Mouse (Mus musculus) limb, embryonic 12.5 days (tissue): Measurements from ENCODE around the gene Gm37240. TPM values are rescaled to one million over a fixed set of nuclear protein-coding genes. Genes with fewer than 3 reads are reported as not detected.

Source experiments
- ATAC-seq: fragments of 200-750 bp; cut with Nextera tagmentation; 2 replicates; pipeline ENCODE4 v1.8.0; 2017; ENCODE audit warnings: low read depth, moderate TSS enrichment; ENCODE audit not compliant: insufficient number of reproducible peaks, insufficient read depth, low FRiP score, low TSS enrichment
- H3K27ac ChIP-seq: fragments of 300-500 bp; sonication (generic); 2 replicates; pipeline ENCODE4 v1.5.1; 2016; ENCODE audit warnings: mild to moderate bottlenecking, moderate library complexity
- H3K27me3 ChIP-seq: fragments of 300-500 bp; sonication (generic); 2 replicates; pipeline ENCODE4 v1.6.1; 2016; ENCODE audit warnings: mild to moderate bottlenecking, moderate library complexity
- H3K36me3 ChIP-seq: fragments of 300-500 bp; sonication (generic); 2 replicates; pipeline ENCODE4 v1.6.1; 2016; ENCODE audit warnings: mild to moderate bottlenecking, moderate library complexity
- H3K4me1 ChIP-seq: fragments of 300-500 bp; sonication (generic); replicated peaks from 2 replicates; pipeline ENCODE4 v1.6.1; 2016
- H3K4me2 ChIP-seq: fragments of 300-500 bp; sonication (generic); 2 replicates; pipeline ENCODE4 v1.6.1; 2016; ENCODE audit warnings: mild to moderate bottlenecking, moderate library complexity
- H3K4me3 ChIP-seq: fragments of 300-500 bp; sonication (generic); replicated peaks from 2 replicates; pipeline ENCODE4 v1.5.1; 2016; ENCODE audit warnings: mild to moderate bottlenecking
- H3K9ac ChIP-seq: fragments of 300-500 bp; sonication (generic); replicated peaks from 2 replicates; pipeline ENCODE4 v1.6.1; 2016; ENCODE audit warnings: mild to moderate bottlenecking, moderate library complexity
- H3K9me3 ChIP-seq: fragments of 300-500 bp; sonication (generic); 2 replicates; pipeline ENCODE4 v1.6.1; 2016; ENCODE audit warnings: mild to moderate bottlenecking, moderate library complexity
- WGBS: fragments of 180-500 bp; shearing (Covaris S2); methylation state at CpG from one replicate; pipeline ENCODE4 v1.1.7; 2016; 5-methylcytosine and 5-hydroxymethylcytosine counted together
- polyA plus RNA-seq: library from polyadenylated mRNA; unstranded; fragments of >200 nt; fragmentation: Nextera tagmentation; extraction: Ambion mirVana; gene quantifications from 2 replicates; pipeline ENCODE4 v1.2.1, GENCODE M21; 2016

The Gm37240 gene
- polyA plus RNA-seq, 1 experiment from 2014 or later = 3.4 TPM

- H3K9me3 ChIP-seq = no peaks in the 10 kb centered on the region
- no peak overlapping the region for H3K9ac ChIP-seq
- ATAC-seq = no peak
- H3K4me1 ChIP-seq = peaks cover 5% of the 10 kb centered on the region
- H3K36me3 ChIP-seq = no peaks in the 10 kb centered on the region
- 59% methylated on average over 2 of the region's 2 CpGs for WGBS
- no peaks in the 10 kb centered on the region for H3K27me3 ChIP-seq
- no peak overlapping the region for H3K4me3 ChIP-seq
- no peak overlapping the region for H3K27ac ChIP-seq
- no peak overlapping the region for H3K4me2 ChIP-seq
Measured at GRCm38 (mm10) chr3:84936252-84936651, 951.1 kb downstream of the Gm37240 start.

DNA sequence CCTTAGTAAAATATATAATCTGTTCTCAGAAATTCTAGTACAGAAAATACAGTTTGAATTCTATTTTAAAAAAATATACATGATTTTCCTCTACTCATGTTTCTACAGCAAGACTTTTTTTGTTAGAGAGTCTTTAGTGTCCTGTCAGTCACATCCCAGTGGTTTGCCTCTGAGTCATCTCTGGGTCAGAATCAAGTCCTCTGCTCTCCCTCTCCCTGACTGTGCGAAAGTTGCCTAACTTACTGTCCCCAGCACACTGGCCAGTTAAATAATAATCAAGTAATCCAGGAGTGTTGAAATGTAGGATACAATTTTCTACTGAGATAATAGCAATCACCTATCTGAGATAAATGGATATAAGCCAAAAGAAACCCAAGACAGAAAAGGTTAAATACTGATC lies 951.6 kb downstream of the Gm37240 start:
- H3K9me3 ChIP-seq = no peaks in the 10 kb centered on the region
- 79% methylated on average over 1 of the region's 1 CpGs for WGBS

DNA sequence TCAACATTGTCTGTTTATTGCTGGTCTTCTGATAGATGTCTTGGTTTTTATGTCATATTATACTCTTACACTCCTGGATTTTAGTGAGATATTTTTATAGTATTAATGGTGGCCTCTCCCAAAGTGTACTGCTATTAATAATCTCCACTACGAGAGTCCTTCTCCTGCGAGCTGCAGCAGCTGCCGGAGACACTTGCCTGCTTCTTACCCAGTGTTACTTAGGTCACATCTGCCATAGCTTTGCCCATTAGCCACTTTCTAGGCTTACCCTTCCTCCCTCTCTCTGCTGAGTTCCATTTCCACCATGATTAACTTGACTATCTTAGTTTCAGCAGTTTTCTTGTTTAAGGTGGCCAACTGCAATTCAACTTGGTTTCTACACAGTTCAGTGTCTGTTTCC lies 956.6 kb downstream of the Gm37240 start:
- Histone ChIP-seq H3K36me3 (no peaks in the 10 kb centered on the region), H3K4me2 (no peak overlapping the region), H3K27me3 (no peaks in the 10 kb centered on the region), H3K4me1 (no peaks in the 10 kb centered on the region), H3K9ac (no peak overlapping the region), H3K4me3 (no peak overlapping the region), H3K9me3 (no peaks in the 10 kb centered on the region), H3K27ac (no peak overlapping the region)
- no peak for ATAC-seq
- WGBS = 86% methylated on average over 3 of the region's 3 CpGs

More for the DNA sequence above, 951.6 kb downstream of the Gm37240 start:
- H3K4me1 ChIP-seq = peaks cover 5% of the 10 kb centered on the region
- ATAC-seq = no peak
- H3K36me3 ChIP-seq = no peaks in the 10 kb centered on the region
- H3K4me3 ChIP-seq = no peak overlapping the region
- no peaks in the 10 kb centered on the region for H3K27me3 ChIP-seq
- H3K27ac ChIP-seq = no peak overlapping the region
- no peak overlapping the region for H3K9ac ChIP-seq
- H3K4me2 ChIP-seq = no peak overlapping the region

DNA sequence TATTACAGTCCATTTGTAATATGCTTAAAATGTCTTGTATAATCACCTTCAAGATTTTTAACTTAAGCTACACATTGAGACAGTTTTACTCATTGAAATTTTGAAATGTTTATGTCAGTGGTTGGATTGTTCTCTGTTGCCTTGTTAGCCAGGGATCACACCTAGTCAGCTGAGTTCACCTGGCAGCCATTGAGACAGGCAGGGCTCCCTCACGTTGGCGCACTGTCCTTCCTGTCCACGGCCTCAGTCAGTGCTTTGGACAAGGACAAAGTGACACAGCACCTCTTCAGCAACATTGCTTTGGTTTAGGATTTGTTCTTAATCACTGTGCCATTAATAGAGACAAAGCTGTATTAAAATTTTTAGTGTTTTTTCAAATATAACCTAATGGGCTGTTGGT lies 958.1 kb downstream of the Gm37240 start:
- Histone ChIP-seq H3K27me3 (no peaks in the 10 kb centered on the region), H3K36me3 (no peaks in the 10 kb centered on the region), H3K4me2 (no peak overlapping the region), H3K27ac (no peak overlapping the region), H3K4me1 (no peaks in the 10 kb centered on the region), H3K9ac (no peak overlapping the region), H3K9me3 (no peaks in the 10 kb centered on the region), H3K4me3 (no peak overlapping the region)
- ATAC-seq = no peak
- WGBS = 90% methylated on average over 3 of the region's 3 CpGs

- no peak for ATAC-seq
- Histone ChIP-seq H3K4me3 (no peak overlapping the region), H3K4me1 (no peaks in the 10 kb centered on the region)
Measured at GRCm38 (mm10) chr3:84927901-84928300, 959.4 kb downstream of the Gm37240 start.

GRCm38 (mm10) chr3:84927168-84927794 lies 960.0 kb downstream of the Gm37240 start:
- Histone ChIP-seq H3K4me3 (no peak overlapping the region), H3K27me3 (no peaks in the 10 kb centered on the region), H3K9ac (no peak overlapping the region), H3K4me2 (no peak overlapping the region), H3K9me3 (no peaks in the 10 kb centered on the region), H3K27ac (no peak overlapping the region), H3K4me1 (no peaks in the 10 kb centered on the region), H3K36me3 (no peaks in the 10 kb centered on the region)
- WGBS = 83% methylated on average over 8 of the region's 8 CpGs
- no peak for ATAC-seq

More at GRCm38 (mm10) chr3:84927901-84928300, 959.4 kb downstream of the Gm37240 start:
- Histone ChIP-seq H3K27me3 (no peaks in the 10 kb centered on the region), H3K9me3 (no peaks in the 10 kb centered on the region), H3K4me2 (no peak overlapping the region), H3K9ac (no peak overlapping the region), H3K27ac (no peak overlapping the region), H3K36me3 (no peaks in the 10 kb centered on the region)
- WGBS = 93% methylated on average over 2 of the region's 2 CpGs

GRCm38 (mm10) chr3:84926140-84926539 lies 961.2 kb downstream of the Gm37240 start:
- WGBS = 86% methylated on average over 5 of the region's 5 CpGs

GRCm38 (mm10) chr3:84925229-84925628 lies 962.1 kb downstream of the Gm37240 start:
- H3K4me2 ChIP-seq = no peak overlapping the region
- H3K4me3 ChIP-seq = no peak overlapping the region
- H3K27me3 ChIP-seq = no peaks in the 10 kb centered on the region
- H3K4me1 ChIP-seq = no peaks in the 10 kb centered on the region
- H3K9me3 ChIP-seq = no peaks in the 10 kb centered on the region
- H3K9ac ChIP-seq = no peak overlapping the region
- H3K36me3 ChIP-seq = no peaks in the 10 kb centered on the region
- WGBS = 76% methylated on average over 4 of the region's 4 CpGs
- no peak overlapping the region; the same call in 1 of the 2 replicates for H3K27ac ChIP-seq
- no peak for ATAC-seq

More at GRCm38 (mm10) chr3:84926140-84926539, 961.2 kb downstream of the Gm37240 start:
- H3K27me3 ChIP-seq = no peaks in the 10 kb centered on the region
- no peaks in the 10 kb centered on the region for H3K9me3 ChIP-seq
- ATAC-seq = no peak
- no peak overlapping the region for H3K4me3 ChIP-seq
- no peaks in the 10 kb centered on the region for H3K4me1 ChIP-seq
- no peak overlapping the region for H3K9ac ChIP-seq
- H3K4me2 ChIP-seq = no peak overlapping the region
- H3K27ac ChIP-seq = no peak overlapping the region; the same call in 1 of the 2 replicates
- no peaks in the 10 kb centered on the region for H3K36me3 ChIP-seq

DNA sequence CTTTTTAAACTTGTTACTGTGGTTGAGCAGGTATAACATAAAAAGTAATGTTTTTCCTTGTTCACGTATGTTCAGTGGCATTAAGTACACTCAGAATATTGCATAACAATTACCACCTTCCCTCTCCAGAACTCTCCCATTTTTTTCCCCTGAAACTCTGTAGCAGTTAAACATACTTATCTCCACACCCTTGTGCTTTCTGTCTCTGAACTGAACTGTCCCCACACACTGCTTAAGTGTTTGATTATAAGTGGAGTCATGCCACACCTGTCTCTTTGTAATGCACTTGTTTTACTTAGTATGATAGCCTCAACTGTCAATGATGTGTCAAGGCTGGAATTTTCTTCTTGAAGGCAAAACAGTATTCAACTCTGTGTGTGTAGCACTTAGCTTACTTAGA lies 963.6 kb downstream of the Gm37240 start:
- WGBS = 81% methylated on average over 1 of the region's 1 CpGs
- Histone ChIP-seq H3K4me2 (no peak overlapping the region), H3K27me3 (no peaks in the 10 kb centered on the region)

DNA sequence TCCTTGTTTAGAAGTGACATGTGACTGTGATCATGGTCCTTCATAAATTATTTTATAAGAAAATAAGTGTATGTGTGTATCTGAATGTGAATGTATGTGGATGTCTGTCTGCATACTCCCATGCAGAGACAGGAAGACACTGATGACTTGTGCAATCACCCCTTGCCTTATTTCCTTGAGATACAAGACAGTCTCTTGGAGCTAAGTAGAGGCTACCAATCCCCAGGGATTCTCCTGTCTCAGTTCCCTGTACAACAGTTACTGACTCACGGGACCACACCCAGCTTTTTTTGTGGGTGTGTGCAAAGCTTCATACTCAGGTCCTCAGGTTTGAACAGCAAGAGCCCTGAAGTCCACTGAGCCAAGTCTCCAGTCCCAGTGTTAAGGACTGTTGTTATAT lies 964.1 kb downstream of the Gm37240 start:
- no peaks in the 10 kb centered on the region for H3K36me3 ChIP-seq
- H3K27me3 ChIP-seq = no peaks in the 10 kb centered on the region
- no peak overlapping the region for H3K9ac ChIP-seq
- ATAC-seq = no peak
- H3K4me2 ChIP-seq = no peak overlapping the region
- H3K9me3 ChIP-seq = no peaks in the 10 kb centered on the region
- 85% methylated on average over 1 of the region's 1 CpGs for WGBS
- no peak overlapping the region for H3K27ac ChIP-seq
- no peak overlapping the region for H3K4me3 ChIP-seq
- H3K4me1 ChIP-seq = no peaks in the 10 kb centered on the region

More for the DNA sequence above, 963.6 kb downstream of the Gm37240 start:
- no peak for ATAC-seq
- Histone ChIP-seq H3K36me3 (no peaks in the 10 kb centered on the region), H3K4me1 (no peaks in the 10 kb centered on the region), H3K9ac (no peak overlapping the region), H3K4me3 (no peak overlapping the region), H3K27ac (no peak overlapping the region), H3K9me3 (no peaks in the 10 kb centered on the region)

- Histone ChIP-seq H3K4me3 (no peak overlapping the region), H3K27me3 (no peaks in the 10 kb centered on the region), H3K27ac (no peak overlapping the region), H3K4me2 (no peak overlapping the region), H3K4me1 (no peaks in the 10 kb centered on the region), H3K9me3 (no peaks in the 10 kb centered on the region), H3K36me3 (no peaks in the 10 kb centered on the region), H3K9ac (no peak overlapping the region)
- no peak for ATAC-seq
- WGBS = 76% methylated on average over 6 of the region's 6 CpGs
Measured at GRCm38 (mm10) chr3:84921704-84922420, 965.5 kb downstream of the Gm37240 start.
